Mouse (Mus musculus) kidney, adult 11 months (tissue): ENCODE data around the gene Ppp1r35.
"Not testable (repeated sequence)": the region's sequence is repeated elsewhere in the genome, so short reads cannot be mapped to it uniquely, and the experiment has no call there.

Source experiments
- DNase-seq: peaks from one replicate; pipeline ENCODE4 v3.0.0; 2022

The Ppp1r35 gene

DNA sequence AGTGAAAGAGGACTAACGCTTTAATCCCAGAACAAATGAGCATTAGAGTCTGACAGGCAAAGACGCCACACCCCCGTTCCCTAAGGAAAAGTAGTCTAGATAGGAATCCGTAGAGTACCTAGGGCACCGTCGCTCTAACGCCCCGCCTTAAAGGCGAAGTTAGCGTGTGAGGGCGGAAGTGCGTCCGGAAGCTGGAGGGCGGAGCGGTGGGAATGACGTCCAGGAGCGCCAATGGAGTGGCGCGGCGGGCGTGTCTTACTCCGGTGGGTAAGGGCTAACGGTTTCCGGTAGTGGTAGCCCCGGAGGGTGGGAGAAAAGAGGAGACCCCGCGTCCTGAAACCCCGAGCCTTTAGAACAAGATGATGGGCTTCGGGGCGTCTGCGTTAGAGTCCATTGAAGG, at the start of gene Ppp1r35:
Gene Ppp1r35, plus strand, starts transcription at position 215 of the 400 bp plus-strand sequence.
- peak; percentile 96 for DNase-seq

GRCm38 (mm10) chr5:137733638-137734288, 44.9 kb upstream of the Ppp1r35 start:
- DNase-seq: no peak

GRCm38 (mm10) chr5:137734289-137735061, 44.2 kb upstream of the Ppp1r35 start:
- no peak for DNase-seq

DNA sequence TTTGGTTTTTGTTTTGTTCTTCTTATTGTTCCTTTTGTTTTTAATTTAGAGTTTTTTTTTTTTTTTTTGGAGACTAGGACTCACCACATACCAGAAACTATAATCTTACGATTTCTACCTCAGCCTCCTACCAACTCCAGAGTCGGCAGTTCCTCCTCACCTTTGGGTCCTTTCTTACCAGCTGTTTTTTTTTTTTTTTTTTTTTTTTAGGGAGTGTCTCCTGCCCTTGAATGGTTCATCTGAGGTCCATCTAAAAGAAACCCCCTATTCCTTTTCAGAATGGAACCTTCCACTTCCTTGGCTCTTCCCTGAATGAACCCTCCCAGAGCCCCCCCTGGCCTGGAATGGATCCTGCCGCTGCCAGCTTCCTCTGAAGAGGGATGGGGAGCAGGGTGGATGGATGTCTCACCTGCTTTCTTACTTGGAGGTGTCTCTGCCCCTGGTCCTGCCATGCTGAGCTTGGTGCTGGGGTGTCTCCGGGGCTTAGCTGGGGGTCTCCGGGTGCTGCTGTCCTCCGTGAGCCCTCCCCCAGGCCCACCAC, 41.2 kb upstream of the Ppp1r35 start:
- no peak for DNase-seq

- DNase-seq: no peak
Observed at GRCm38 (mm10) chr5:137738516-137738915, 40.1 kb upstream of the Ppp1r35 start.

DNA sequence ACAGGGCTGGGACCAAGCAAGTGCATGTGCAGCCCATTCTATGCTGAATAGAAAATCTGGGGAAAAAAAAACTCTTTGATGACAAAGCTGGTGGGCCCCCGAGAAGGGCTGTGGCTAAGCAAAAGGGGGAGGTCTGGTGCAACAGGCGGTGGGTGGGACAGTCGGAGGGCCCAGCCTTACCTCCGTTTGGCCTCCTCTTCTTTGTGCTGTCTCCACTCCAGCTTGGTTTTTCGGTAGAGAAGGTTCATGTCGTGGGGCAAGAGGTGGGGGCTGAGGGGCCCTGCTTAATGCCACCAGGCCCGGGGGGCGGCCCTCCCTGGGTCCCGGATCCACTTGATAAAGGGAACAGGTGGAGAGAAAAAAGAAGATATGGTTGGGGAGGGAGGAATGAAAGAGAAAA, 39.2 kb upstream of the Ppp1r35 start:
- no peak for DNase-seq

- DNase-seq: no peak
Observed at GRCm38 (mm10) chr5:137740506-137740905, 38.1 kb upstream of the Ppp1r35 start.

- DNase-seq: peak; percentile 91
Observed at GRCm38 (mm10) chr5:137741023-137741931, 37.4 kb upstream of the Ppp1r35 start, which contains the start of gene Nyap1. TSS of gene Nyap1 (minus strand) at chr5:137741607.

GRCm38 (mm10) chr5:137742048-137742447, 36.6 kb upstream of the Ppp1r35 start:
- no peak for DNase-seq

- DNase-seq: no peak
Observed at GRCm38 (mm10) chr5:137742836-137743235, 35.8 kb upstream of the Ppp1r35 start.

- DNase-seq: no peak
Observed at GRCm38 (mm10) chr5:137744197-137744596, 34.5 kb upstream of the Ppp1r35 start.

GRCm38 (mm10) chr5:137745214-137746171, 33.2 kb upstream of the Ppp1r35 start, which contains the start of gene Tsc22d4:
TSS of gene Tsc22d4 (plus strand) at chr5:137745730.
- peak; percentile 95 for DNase-seq

- no peak for DNase-seq
Observed at GRCm38 (mm10) chr5:137746282-137746850, 32.3 kb upstream of the Ppp1r35 start.

DNA sequence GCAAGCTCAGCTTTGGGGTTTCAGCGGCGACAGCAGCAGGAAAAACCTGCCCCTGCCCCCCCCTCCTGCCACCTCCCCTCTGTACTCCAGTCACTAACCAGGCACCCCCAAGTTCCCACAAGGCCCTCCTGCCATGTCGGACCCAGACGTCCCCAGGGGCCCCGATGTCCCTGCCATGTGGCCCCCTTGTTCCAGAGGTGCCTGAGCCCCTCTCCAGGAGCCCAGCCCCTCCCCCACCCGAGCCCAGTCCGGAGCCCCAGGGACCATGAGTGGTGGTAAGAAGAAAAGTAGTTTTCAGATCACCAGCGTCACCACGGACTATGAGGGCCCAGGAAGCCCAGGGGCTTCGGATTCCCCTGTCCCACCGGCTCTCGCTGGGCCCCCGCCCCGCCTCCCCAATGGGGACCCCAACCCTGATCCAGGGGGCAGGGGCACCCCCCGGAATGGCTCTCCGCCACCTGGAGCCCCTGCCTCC, 31.8 kb upstream of the Ppp1r35 start:
- DNase-seq: no peak

DNA sequence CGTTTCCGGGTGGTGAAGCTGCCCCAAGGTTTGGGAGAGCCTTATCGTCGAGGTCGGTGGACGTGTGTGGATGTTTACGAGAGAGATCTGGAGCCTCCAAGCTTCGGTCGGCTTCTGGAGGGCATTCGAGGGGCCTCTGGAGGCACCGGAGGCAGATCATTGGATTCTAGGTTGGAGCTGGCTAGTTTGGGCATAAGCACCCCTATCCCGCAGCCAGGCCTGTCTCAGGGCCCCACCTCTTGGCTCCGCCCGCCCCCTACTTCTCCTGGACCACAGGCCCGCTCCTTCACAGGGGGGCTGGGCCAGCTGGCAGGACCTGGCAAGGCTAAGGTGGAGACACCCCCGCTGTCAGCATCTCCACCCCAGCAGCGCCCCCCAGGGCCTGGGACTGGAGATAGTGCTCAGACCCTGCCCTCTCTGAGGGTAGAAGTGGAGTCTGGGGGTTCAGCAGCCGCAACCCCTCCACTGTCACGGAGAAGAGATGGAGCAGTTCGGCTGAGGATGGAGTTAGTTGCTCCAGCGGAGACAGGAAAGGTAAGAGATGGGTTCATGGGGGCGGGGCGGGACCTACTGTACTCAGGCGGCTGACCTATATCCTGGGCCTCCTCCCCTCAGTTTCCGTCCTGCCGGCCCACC, 31.2 kb upstream of the Ppp1r35 start:
- DNase-seq: peak; percentile 47

DNA sequence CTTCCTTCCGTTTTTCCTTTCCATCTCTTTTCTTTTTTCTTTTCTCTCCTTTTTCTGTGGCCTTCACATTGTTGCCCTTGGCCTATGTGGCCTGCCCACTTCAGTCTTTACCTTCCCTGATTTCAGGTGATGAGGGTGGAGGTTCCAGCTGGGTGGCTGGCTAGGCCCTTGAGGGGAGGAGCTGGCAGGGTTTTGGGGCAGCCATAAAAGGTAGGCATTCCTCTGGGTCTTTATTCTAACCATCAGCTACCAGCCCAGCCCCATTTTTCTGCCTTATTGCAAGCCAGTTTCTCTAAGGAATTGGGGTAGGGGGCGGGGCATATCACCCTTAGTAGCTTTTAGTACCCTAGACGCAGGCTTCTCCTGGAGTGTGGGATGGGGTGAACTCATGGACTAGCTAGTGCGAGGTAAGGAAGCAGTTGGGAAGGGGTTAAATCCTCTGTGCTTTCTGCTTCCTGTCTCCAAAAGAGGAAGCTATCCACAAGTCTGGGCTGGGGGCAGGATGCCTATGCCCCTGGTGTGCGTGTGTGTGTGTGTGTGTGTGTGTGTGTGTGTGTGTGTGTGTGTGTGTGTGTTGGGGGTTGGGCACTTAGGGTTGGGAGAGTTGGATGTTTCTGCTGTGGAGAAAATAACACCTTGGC, 30.4 kb upstream of the Ppp1r35 start:
- peak; percentile 49 for DNase-seq

DNA sequence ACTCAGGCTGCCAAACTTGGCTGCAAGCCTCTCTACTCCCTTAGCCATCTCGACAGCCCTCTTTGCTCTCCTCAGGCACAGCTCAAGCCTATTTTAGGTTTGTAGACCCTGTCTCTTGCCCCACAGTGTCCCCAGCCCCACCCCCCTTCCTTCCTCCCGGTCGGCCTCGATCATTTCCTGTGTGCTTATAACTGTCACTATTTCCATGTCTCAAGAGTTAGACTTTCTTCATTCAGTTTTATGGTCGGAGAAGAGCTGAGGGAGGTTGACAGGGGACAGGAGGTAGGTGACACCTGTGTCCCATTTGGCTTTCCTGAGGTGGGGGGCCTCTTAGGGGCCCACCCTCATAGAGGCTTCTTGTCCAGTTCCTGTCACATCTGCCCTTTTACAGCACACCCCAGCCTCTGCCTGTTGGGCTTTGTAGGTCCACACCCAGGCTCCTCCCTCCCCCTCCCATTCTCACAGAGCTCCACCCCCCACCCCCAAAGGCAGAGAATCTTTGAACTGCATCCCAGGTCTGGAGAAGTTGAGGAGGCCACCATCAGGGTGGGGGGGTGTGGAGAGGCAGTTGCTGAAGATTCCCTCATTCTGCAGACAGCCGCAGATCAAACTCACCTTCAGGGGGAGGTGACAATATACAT, 29.3 kb upstream of the Ppp1r35 start:
- no peak for DNase-seq

DNA sequence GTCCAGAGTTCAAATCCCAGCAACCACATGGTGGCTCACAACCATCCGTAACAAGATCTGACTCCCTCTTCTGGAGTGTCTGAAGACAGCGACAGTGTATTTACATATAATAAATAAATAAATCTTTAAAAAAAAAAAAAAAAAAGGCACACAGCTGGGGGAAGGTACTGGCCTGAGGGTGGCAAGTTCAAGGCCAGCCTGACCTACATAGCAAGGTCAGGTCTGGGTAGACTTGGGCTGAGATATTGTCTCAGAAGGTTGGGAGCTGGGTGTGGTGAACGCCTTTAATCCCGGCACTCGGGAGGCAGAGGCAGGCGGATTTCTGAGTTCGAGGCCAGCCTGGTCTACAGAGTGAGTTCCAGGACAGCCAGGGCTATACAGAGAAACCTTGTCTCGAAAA, 28.4 kb upstream of the Ppp1r35 start:
- DNase-seq: not testable (repeated sequence)

DNA sequence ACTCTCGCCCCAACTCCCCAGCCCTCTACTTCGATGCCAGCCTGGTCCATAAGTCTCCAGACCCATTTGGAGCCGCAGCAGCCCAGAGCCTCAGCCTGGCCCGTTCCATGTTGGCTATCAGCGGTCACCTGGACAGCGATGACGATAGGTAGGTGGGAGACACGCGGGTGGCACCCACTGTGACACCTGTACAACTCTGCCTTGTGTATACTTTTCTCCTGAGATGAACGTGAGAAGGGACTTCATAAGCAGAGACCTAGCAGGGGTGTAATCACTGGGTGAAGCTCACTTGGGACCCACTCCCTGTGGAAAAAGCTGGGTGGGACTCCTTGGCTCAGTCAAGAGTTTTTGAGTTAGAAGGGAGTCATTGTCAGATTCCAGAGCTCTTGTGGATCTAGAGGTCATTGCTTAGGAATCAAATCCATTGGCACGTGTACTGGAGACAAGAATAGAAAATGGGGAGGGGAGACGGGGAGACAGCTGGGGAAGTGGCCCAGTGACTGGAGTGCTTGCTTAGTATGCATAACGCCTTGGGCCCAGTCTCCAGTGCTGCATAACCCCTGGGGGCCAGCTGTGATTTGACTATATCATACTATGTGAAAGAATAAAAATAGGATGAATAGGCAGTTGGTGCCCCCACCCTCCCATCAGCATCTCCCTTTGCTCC, 27.3 kb upstream of the Ppp1r35 start:
- no peak for DNase-seq
